Mouse (Mus musculus) embryonic facial prominence, embryonic 14.5 days (tissue): Measurements from ENCODE around the gene Hoxa10. TPM values are rescaled to one million over a fixed set of nuclear protein-coding genes. Genes with fewer than 3 reads are reported as not detected.

ENCODE experiments used
- ATAC-seq: fragments of 200-750 bp; cut with Nextera tagmentation; 2 replicates; pipeline ENCODE4 v1.8.0; 2017; ENCODE audit warnings: low read depth, moderate number of reproducible peaks, moderate TSS enrichment
- DNase-seq: peaks from one replicate; pipeline ENCODE4 v3.0.0-alpha.2; 2015; ENCODE audit warnings: low spot score
- H3K27ac ChIP-seq: fragments of 300-500 bp; sonication (generic); replicated peaks from 2 replicates; pipeline ENCODE4 v1.5.1; 2014; ENCODE audit warnings: low read depth, mild to moderate bottlenecking, low read length, moderate library complexity
- H3K27me3 ChIP-seq: fragments of 300-500 bp; sonication (generic); replicated peaks from 2 replicates; pipeline ENCODE4 v1.6.1; 2014; ENCODE audit warnings: low read length; ENCODE audit not compliant: control insufficient read depth, insufficient read depth
- H3K36me3 ChIP-seq: fragments of 300-500 bp; sonication (generic); 2 replicates; pipeline ENCODE4 v1.6.1; 2014; ENCODE audit warnings: low read length, mixed read lengths; ENCODE audit not compliant: control insufficient read depth, insufficient read depth
- H3K4me1 ChIP-seq: fragments of 300-500 bp; sonication (generic); 2 replicates; pipeline ENCODE4 v1.6.1; 2014; ENCODE audit warnings: antibody characterized with exemption, low read length; ENCODE audit not compliant: control insufficient read depth, insufficient read depth
- H3K4me2 ChIP-seq: fragments of 300-500 bp; sonication (generic); 2 replicates; pipeline ENCODE4 v1.6.1; 2014; ENCODE audit warnings: low read depth, mild to moderate bottlenecking, low read length, moderate library complexity, mixed read lengths
- H3K4me3 ChIP-seq: fragments of 300-500 bp; sonication (generic); 2 replicates; pipeline ENCODE4 v1.5.1; 2014; ENCODE audit warnings: low read depth, mild to moderate bottlenecking, low read length
- H3K9ac ChIP-seq: fragments of 300-500 bp; sonication (generic); 2 replicates; pipeline ENCODE4 v1.6.1; 2014; ENCODE audit warnings: low read depth, mild to moderate bottlenecking, low read length, moderate library complexity, mixed read lengths
- H3K9me3 ChIP-seq: fragments of 300-500 bp; sonication (generic); 2 replicates; pipeline ENCODE4 v1.6.1; 2016; ENCODE audit warnings: low read length; ENCODE audit not compliant: control insufficient read depth
- WGBS: fragments of 180-500 bp; shearing (Covaris S2); extraction: QIAGEN DNeasy Blood & Tissue Kit; methylation state at CpG from one replicate; pipeline ENCODE4 v1.1.7; 2014; 5-methylcytosine and 5-hydroxymethylcytosine counted together
- polyA plus RNA-seq: library from polyadenylated mRNA; unstranded; fragments of >200 nt; fragmentation: Nextera tagmentation; extraction: Ambion mirVana; gene quantifications from 2 replicates; pipeline ENCODE4 v1.2.1, GENCODE M21; 2014

Gene Hoxa10
- polyA plus RNA-seq, 1 experiment from 2014 or later = not detected

GRCm38 (mm10) chr6:52224895-52225611 is 15.6 kb downstream of the Hoxa10 start:
- H3K36me3 ChIP-seq = no peaks in the 10 kb centered on the region
- no peak for ATAC-seq
- peaks cover 3% of the 10 kb centered on the region; the same call in 1 of the 2 replicates for H3K4me1 ChIP-seq
- no peak overlapping the region for H3K27ac ChIP-seq
- DNase-seq = no peak
- H3K4me2 ChIP-seq = no peak overlapping the region
- peaks cover 99% of the 10 kb centered on the region for H3K27me3 ChIP-seq
- no peaks in the 10 kb centered on the region for H3K9me3 ChIP-seq
- no peak overlapping the region; the same call in 1 of the 2 replicates for H3K4me3 ChIP-seq
- no peak overlapping the region for H3K9ac ChIP-seq
- 1% methylated on average over 34 of the region's 36 CpGs for WGBS

- Histone ChIP-seq H3K36me3 (no peaks in the 10 kb centered on the region), H3K4me3 (no peak overlapping the region), H3K4me1 (peaks cover 3% of the 10 kb centered on the region; the same call in 1 of the 2 replicates), H3K9me3 (no peaks in the 10 kb centered on the region), H3K4me2 (no peak overlapping the region), H3K9ac (no peak overlapping the region), H3K27ac (no peak overlapping the region), H3K27me3 (peaks cover 99% of the 10 kb centered on the region)
- WGBS = 4% methylated on average over 24 of the region's 24 CpGs
- ATAC-seq (no peak), DNase-seq (no peak)
These were observed 16.5 kb downstream of the Hoxa10 start for GRCm38 (mm10) chr6:52223939-52224760.

- Histone ChIP-seq H3K4me1 (peaks cover 3% of the 10 kb centered on the region; the same call in 1 of the 2 replicates), H3K36me3 (no peaks in the 10 kb centered on the region), H3K9ac (no peak overlapping the region), H3K27me3 (peaks cover 100% of the 10 kb centered on the region), H3K27ac (no peak overlapping the region), H3K9me3 (no peaks in the 10 kb centered on the region), H3K4me3 (no peak overlapping the region), H3K4me2 (no peak overlapping the region)
- ATAC-seq = no peak
- WGBS = 15% methylated on average over 13 of the region's 13 CpGs
- no peak for DNase-seq
These were observed 17.9 kb downstream of the Hoxa10 start for GRCm38 (mm10) chr6:52222729-52223128.

- H3K4me3 ChIP-seq = peak overlapping the region; percentile 49
- 0 out of 2 replicates have a peak, but pooled peaks have one; percentile 2 for ATAC-seq
- H3K27me3 ChIP-seq = peaks cover 100% of the 10 kb centered on the region
- H3K9ac ChIP-seq = no peak overlapping the region
- peaks cover 7% of the 10 kb centered on the region; the same call in 1 of the 2 replicates for H3K4me1 ChIP-seq
- peak overlapping the region; percentile 94 for H3K4me2 ChIP-seq
- H3K9me3 ChIP-seq = no peaks in the 10 kb centered on the region
- H3K36me3 ChIP-seq = no peaks in the 10 kb centered on the region
- no peak for DNase-seq
- WGBS = 11% methylated on average over 21 of the region's 21 CpGs
- no peak overlapping the region for H3K27ac ChIP-seq
These were observed 18.5 kb downstream of the Hoxa10 start for GRCm38 (mm10) chr6:52221993-52222685.

- peaks cover 100% of the 10 kb centered on the region for H3K27me3 ChIP-seq
- H3K9ac ChIP-seq = peak within 1 kb of the TSS; percentile 54
- peaks cover 10% of the 10 kb centered on the region; the same call in 1 of the 2 replicates for H3K4me1 ChIP-seq
- no peak within 1 kb of the TSS for H3K27ac ChIP-seq
- H3K4me2 ChIP-seq = peak within 1 kb of the TSS; percentile 94
- ATAC-seq = peak; percentile 71
- peak; percentile 88 for DNase-seq
- no peaks in the 10 kb centered on the region for H3K9me3 ChIP-seq
- WGBS = under 1% methylated on average over 46 of the region's 46 CpGs
- H3K36me3 ChIP-seq = no peaks in the 10 kb centered on the region
- H3K4me3 ChIP-seq = peak within 1 kb of the TSS; percentile 49
These were observed 19.2 kb downstream of the Hoxa10 start, which contains the start of gene Hoxa7 for GRCm38 (mm10) chr6:52221337-52221992. Gene Hoxa7 (minus strand): TSS chr6:52221854.

GRCm38 (mm10) chr6:52220865-52221310 is 19.8 kb downstream of the Hoxa10 start:
- peak overlapping the region; percentile 94 for H3K4me2 ChIP-seq
- H3K27ac ChIP-seq = no peak overlapping the region
- H3K4me3 ChIP-seq = peak overlapping the region; percentile 49
- ATAC-seq (no peak), DNase-seq (no peak)
- H3K27me3 ChIP-seq = peaks cover 100% of the 10 kb centered on the region
- 13% methylated on average over 12 of the region's 12 CpGs for WGBS
- no peak overlapping the region for H3K9ac ChIP-seq
- H3K36me3 ChIP-seq = no peaks in the 10 kb centered on the region
- H3K9me3 ChIP-seq = no peaks in the 10 kb centered on the region
- peaks cover 10% of the 10 kb centered on the region; the same call in 1 of the 2 replicates for H3K4me1 ChIP-seq

GRCm38 (mm10) chr6:52220003-52220864 is 20.4 kb downstream of the Hoxa10 start:
- no peak for DNase-seq
- H3K36me3 ChIP-seq = no peaks in the 10 kb centered on the region
- H3K4me2 ChIP-seq = no peak overlapping the region
- H3K9me3 ChIP-seq = no peaks in the 10 kb centered on the region
- no peak overlapping the region; the same call in 1 of the 2 replicates for H3K4me3 ChIP-seq
- H3K4me1 ChIP-seq = peaks cover 10% of the 10 kb centered on the region; the same call in 1 of the 2 replicates
- no peak overlapping the region for H3K27ac ChIP-seq
- H3K9ac ChIP-seq = no peak overlapping the region
- WGBS = 19% methylated on average over 32 of the region's 32 CpGs
- no peak for ATAC-seq
- H3K27me3 ChIP-seq = peaks cover 100% of the 10 kb centered on the region
